Mouse (Mus musculus) embryonic facial prominence, embryonic 15.5 days (tissue): Measurements from ENCODE around the gene Eepd1. TPM values are rescaled to one million over a fixed set of nuclear protein-coding genes. Genes with fewer than 3 reads are reported as not detected.
A peak's percentile ranks its signal among the peaks of the same experiment; 100 is the strongest.

Source experiments
- ATAC-seq: fragments of 200-750 bp; cut with Nextera tagmentation; 2 replicates; pipeline ENCODE4 v1.8.0; 2017; ENCODE audit warnings: low read depth, moderate TSS enrichment; ENCODE audit not compliant: insufficient number of reproducible peaks, low FRiP score, low TSS enrichment
- H3K27ac ChIP-seq: fragments of 300-500 bp; sonication (generic); replicated peaks from 2 replicates; pipeline ENCODE4 v1.5.1; 2015; ENCODE audit warnings: mild to moderate bottlenecking, inconsistent platforms
- H3K27me3 ChIP-seq: fragments of 300-500 bp; sonication (generic); 2 replicates; pipeline ENCODE4 v1.6.1; 2015; ENCODE audit warnings: inconsistent platforms
- H3K36me3 ChIP-seq: fragments of 300-500 bp; sonication (generic); 2 replicates; pipeline ENCODE4 v1.6.1; 2015; ENCODE audit warnings: mild to moderate bottlenecking, inconsistent platforms
- H3K4me1 ChIP-seq: fragments of 300-500 bp; sonication (generic); 2 replicates; pipeline ENCODE4 v1.6.1; 2015; ENCODE audit warnings: inconsistent platforms
- H3K4me2 ChIP-seq: fragments of 300-500 bp; sonication (generic); replicated peaks from 2 replicates; pipeline ENCODE4 v1.6.1; 2015; ENCODE audit warnings: mild to moderate bottlenecking, inconsistent platforms
- H3K4me3 ChIP-seq: fragments of 300-500 bp; sonication (generic); replicated peaks from 2 replicates; pipeline ENCODE4 v1.5.1; 2015; ENCODE audit warnings: mild to moderate bottlenecking, inconsistent platforms
- H3K9ac ChIP-seq: fragments of 300-500 bp; sonication (generic); 2 replicates; pipeline ENCODE4 v1.6.1; 2015; ENCODE audit warnings: inconsistent platforms
- H3K9me3 ChIP-seq: fragments of 300-500 bp; sonication (generic); replicated peaks from 2 replicates; pipeline ENCODE4 v1.6.1; 2016; ENCODE audit warnings: inconsistent platforms
- WGBS: fragments of 180-500 bp; shearing (Covaris S2); methylation state at CpG from one replicate; pipeline ENCODE4 v1.1.7; 2015; 5-methylcytosine and 5-hydroxymethylcytosine counted together
- polyA plus RNA-seq: library from polyadenylated mRNA; unstranded; fragments of >200 nt; fragmentation: Nextera tagmentation; extraction: Ambion mirVana; gene quantifications from 2 replicates; pipeline ENCODE4 v1.2.1, GENCODE M21; 2015

Gene Eepd1
- polyA plus RNA-seq, 1 experiment from 2014 or later: 13.5 TPM

DNA sequence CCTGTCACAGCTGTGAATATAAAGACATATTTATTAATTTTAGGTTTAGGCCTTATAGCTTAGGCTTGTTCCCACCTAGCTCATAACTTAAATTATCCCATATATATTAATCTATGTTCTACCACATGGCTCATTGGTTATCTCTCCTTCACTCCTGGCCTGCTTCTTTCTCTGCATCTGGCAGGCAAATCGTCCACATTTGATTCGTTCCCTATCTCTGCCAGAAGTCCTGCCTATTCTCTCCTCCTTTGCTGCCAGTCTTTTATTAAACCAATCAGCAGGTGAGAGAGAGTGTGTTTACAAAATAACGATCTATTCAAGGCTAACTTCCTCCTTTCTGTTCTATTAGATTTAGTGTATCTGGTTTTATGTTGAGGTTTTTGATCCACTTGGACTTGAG lies 77.5 kb downstream of the Eepd1 start:
- WGBS: 78% methylated on average over 3 of the region's 3 CpGs
- H3K4me2 ChIP-seq: no peak overlapping the region
- no peak overlapping the region for H3K4me3 ChIP-seq
- no peaks in the 10 kb centered on the region for H3K36me3 ChIP-seq
- ATAC-seq: no peak
- H3K27me3 ChIP-seq: no peaks in the 10 kb centered on the region
- no peak overlapping the region for H3K9ac ChIP-seq
- H3K4me1 ChIP-seq: 0 out of 2 replicates have a peak, but pooled peaks cover 5% of the 10 kb centered on the region
- no peaks in the 10 kb centered on the region for H3K9me3 ChIP-seq
- H3K27ac ChIP-seq: no peak overlapping the region

DNA sequence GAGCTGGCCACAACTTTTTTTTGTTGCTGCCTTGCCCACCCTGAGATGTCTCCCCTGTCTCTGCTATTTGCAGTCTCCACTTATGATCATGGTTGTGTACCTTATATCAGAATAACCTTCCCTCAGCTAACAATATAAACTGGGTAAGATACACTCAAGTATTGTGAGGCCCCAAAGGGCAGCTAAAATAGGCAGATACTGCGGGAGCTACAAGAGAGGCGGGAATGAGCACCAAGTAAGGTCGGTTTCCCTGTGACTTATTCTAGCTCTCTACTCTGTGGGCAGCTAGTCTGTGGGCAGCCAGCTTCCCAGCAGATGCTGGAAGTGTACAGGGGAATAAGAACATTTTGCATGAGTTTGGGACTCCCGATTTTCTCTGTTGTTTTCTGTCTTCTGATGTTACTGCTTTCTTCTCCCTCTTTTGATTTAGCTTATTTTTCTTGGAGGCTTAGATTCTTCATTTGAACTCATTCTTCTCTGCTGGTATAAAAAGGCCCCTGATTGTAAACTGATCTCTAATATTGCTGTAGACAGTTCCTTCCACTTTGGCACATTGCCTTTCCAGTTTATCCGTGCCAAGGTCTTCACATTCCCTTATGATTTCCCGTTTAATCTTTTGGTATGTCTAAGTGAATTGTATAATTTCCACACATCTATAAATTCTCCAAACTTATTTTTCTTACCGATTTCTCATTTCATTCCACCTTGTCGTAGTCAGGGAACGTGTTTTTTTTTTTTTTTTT lies 78.8 kb downstream of the Eepd1 start:
- ATAC-seq: no peak
- Histone ChIP-seq H3K9me3 (no peaks in the 10 kb centered on the region), H3K4me2 (no peak overlapping the region), H3K27ac (no peak overlapping the region), H3K36me3 (no peaks in the 10 kb centered on the region), H3K4me1 (0 out of 2 replicates have a peak, but pooled peaks cover 5% of the 10 kb centered on the region), H3K4me3 (no peak overlapping the region), H3K27me3 (no peaks in the 10 kb centered on the region), H3K9ac (no peak overlapping the region)
- WGBS: 52% methylated on average over 9 of the region's 9 CpGs

DNA sequence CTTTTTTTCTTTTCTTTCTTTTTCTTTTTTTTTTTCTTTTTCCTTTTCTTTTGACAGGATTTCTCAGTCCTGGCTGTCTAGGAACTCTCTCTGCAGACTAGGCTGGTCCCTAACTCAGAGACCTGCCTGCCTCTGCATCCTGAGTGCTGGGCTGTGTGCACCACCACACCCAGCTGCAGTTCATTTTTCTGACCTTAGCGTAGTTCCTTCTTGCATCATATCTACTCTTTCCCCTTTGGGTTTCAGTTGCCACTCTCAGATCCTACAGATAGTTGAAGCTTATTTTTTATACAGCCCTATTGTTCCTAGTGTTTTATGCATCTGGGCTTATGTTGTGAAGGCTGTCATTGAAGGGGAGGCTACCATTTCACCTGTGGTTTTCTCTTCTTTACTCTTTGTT lies 79.8 kb downstream of the Eepd1 start:
- ATAC-seq: no peak
- H3K4me3 ChIP-seq: no peak overlapping the region
- H3K27me3 ChIP-seq: no peaks in the 10 kb centered on the region
- 92% methylated on average over 1 of the region's 1 CpGs for WGBS
- 0 out of 2 replicates have a peak, but pooled peaks cover 5% of the 10 kb centered on the region for H3K4me1 ChIP-seq
- no peak overlapping the region for H3K27ac ChIP-seq
- H3K9ac ChIP-seq: no peak overlapping the region
- H3K36me3 ChIP-seq: no peaks in the 10 kb centered on the region
- H3K9me3 ChIP-seq: no peaks in the 10 kb centered on the region
- no peak overlapping the region for H3K4me2 ChIP-seq

DNA sequence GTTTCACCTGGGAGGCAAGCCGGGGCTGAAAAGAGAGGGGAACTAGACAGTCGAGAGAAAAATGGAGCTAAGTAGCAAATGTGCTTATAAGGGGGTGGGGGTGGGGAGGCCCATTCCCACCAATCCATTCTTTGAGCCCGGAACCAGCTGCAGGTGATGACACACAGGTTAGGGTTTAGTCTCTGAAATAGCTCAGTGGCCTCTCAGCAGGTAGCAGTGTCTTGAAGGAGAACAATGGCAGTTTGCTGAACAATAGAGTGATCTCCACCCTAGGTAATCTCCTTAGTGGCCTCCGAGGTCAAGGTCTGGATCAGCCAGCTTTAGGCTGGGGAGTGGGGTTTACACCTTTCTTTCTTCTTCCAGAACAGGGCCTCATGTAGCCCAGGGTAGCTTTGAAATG lies 82.5 kb downstream of the Eepd1 start:
- ATAC-seq: no peak
- Histone ChIP-seq H3K4me3 (no peak overlapping the region), H3K36me3 (no peaks in the 10 kb centered on the region), H3K9ac (no peak overlapping the region), H3K27me3 (no peaks in the 10 kb centered on the region), H3K4me1 (0 out of 2 replicates have a peak, but pooled peaks cover 16% of the 10 kb centered on the region), H3K4me2 (no peak overlapping the region), H3K9me3 (no peaks in the 10 kb centered on the region), H3K27ac (no peak overlapping the region)
- 79% methylated on average over 4 of the region's 4 CpGs for WGBS

DNA sequence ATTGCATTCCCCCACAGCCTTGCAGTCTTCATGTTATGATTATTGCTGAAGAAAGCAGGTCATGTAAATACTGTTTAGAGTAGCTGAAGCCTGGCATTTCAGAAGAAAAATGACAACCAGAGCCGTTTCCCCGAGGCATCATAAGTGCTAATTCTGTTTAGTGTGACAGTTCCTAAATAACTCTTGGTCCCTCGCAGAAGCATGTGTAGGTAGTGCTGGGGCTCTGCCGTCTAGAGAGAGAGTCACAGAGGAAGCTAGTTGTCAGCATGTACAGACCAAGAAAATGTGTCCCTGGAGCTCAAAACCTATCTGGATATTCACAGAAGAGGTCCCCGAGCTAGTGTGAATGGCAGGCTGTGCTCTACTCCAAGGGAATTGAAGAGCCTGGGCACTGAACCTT lies 85.7 kb downstream of the Eepd1 start:
- 25% methylated on average over 5 of the region's 5 CpGs for WGBS
- Histone ChIP-seq H3K27ac (no peak overlapping the region), H3K9me3 (no peaks in the 10 kb centered on the region), H3K4me2 (no peak overlapping the region), H3K4me3 (no peak overlapping the region), H3K9ac (no peak overlapping the region), H3K4me1 (peaks cover 24% of the 10 kb centered on the region), H3K27me3 (no peaks in the 10 kb centered on the region), H3K36me3 (no peaks in the 10 kb centered on the region)
- no peak for ATAC-seq

DNA sequence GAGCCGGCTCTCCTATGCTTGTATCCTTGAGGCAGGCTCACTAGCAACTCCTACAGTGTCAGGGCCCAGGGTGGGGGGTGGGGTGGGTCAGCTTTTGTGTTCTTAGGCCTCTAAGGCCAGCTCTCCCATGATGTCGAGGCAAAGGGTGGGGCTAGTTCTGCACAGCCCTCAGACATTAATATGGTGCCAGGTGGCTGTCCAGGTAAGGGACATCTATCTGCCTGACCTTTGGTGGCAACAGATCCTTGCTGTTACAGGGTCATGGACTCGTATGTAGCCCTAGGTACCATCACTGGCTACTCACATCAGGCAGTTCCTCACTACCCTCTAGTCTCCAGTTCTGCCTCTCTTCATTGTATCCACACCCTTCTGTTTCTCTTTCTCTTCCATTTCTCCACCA lies 87.4 kb downstream of the Eepd1 start:
- Histone ChIP-seq H3K9ac (no peak overlapping the region), H3K27ac (no peak overlapping the region), H3K4me3 (no peak overlapping the region), H3K9me3 (no peaks in the 10 kb centered on the region), H3K4me1 (peaks cover 24% of the 10 kb centered on the region), H3K36me3 (no peaks in the 10 kb centered on the region), H3K27me3 (no peaks in the 10 kb centered on the region), H3K4me2 (no peak overlapping the region)
- ATAC-seq: no peak
- 64% methylated on average over 3 of the region's 3 CpGs for WGBS

DNA sequence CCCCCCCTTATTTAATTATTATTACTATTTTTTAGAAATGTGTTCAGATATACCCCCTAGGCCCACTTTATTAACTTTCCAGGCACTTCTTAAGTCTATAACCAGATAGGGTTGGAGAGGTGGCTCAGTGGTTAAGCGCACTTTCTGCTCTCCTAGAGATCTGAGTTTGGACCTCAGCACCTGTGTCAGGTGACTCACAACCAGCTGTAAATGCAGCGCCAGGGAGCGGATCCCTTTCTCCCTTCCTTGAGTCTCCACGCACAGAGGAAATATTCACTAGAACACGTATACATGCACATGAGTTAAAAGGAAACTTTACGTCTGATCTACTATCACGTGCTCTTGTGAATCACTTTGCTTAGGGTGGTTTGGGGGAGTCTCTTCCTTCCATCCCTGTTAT lies 88.7 kb downstream of the Eepd1 start:
- Histone ChIP-seq H3K27me3 (no peaks in the 10 kb centered on the region), H3K4me2 (no peak overlapping the region), H3K4me3 (no peak overlapping the region), H3K9me3 (no peaks in the 10 kb centered on the region), H3K36me3 (no peaks in the 10 kb centered on the region), H3K4me1 (peaks cover 24% of the 10 kb centered on the region), H3K27ac (no peak overlapping the region), H3K9ac (no peak overlapping the region)
- ATAC-seq: no peak
- WGBS: 89% methylated on average over 7 of the region's 7 CpGs

DNA sequence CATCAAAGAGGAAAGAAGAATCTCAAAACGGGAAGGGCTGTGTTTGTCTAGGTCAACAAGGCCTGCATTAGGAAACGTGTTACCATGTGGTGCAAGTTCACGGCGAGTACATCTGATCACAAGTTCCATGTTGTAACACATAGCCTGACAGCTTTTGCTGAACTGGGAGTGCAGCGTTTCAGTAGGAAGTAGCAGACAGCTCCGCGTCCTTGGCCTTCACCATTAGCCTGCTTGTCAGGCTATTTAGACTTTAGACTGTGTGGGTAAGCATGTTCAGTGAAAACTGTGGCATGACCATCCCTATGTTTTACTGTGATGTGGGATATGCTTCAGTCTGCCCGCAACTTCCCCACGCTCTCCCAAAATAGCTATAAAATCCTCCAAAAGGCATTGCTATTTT lies 89.1 kb downstream of the Eepd1 start:
- Histone ChIP-seq H3K4me2 (no peak overlapping the region), H3K9ac (no peak overlapping the region), H3K27ac (no peak overlapping the region), H3K27me3 (no peaks in the 10 kb centered on the region), H3K4me1 (peaks cover 24% of the 10 kb centered on the region), H3K36me3 (no peaks in the 10 kb centered on the region), H3K4me3 (no peak overlapping the region), H3K9me3 (no peaks in the 10 kb centered on the region)
- WGBS: 63% methylated on average over 9 of the region's 9 CpGs
- ATAC-seq: no peak

DNA sequence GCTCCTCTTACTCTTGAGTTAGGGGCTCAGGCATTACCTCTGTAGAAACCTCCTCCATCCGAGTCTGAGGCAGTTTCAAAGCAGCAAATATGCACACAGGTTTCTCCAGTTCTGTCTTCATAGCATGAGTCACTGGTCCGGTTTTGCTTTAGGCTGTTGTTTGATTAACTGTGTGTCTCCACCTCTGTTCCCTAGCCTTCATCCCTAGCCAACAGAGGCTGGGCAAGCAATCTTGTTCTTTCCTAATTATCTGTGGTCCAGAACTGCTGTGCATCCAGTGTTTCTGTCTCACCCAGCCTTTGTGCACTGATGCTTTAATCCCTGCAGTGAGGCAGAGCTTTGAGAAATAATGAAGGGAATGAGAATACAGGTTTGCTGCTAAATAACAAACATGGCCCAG lies 90.0 kb downstream of the Eepd1 start:
- 29% methylated on average over 2 of the region's 2 CpGs for WGBS
- Histone ChIP-seq H3K9ac (no peak overlapping the region), H3K9me3 (no peaks in the 10 kb centered on the region), H3K4me1 (peaks cover 24% of the 10 kb centered on the region), H3K27ac (peak overlapping the region; percentile 69), H3K4me2 (no peak overlapping the region), H3K27me3 (no peaks in the 10 kb centered on the region), H3K4me3 (no peak overlapping the region), H3K36me3 (no peaks in the 10 kb centered on the region)
- ATAC-seq: no peak

DNA sequence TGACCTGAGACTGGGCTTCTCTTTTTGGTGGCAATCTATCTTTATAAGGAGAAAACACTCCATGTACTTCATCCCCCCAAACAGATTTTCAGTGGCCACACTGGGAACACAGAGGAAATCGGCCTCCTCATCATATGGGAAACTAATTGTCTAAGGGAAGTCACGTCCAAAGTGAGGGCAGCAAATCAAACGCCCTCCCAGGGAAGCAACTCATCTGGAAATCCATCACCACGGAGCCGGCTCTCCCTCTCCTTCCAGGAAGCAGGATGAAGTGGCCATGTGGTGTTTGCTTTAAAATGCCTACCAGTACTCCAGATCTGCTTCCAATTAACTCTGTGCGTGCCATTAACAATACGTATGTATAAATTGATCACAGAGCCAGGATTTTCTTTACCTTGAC lies 92.4 kb downstream of the Eepd1 start:
- H3K27ac ChIP-seq: no peak overlapping the region
- H3K4me1 ChIP-seq: peaks cover 14% of the 10 kb centered on the region
- no peak overlapping the region for H3K4me3 ChIP-seq
- H3K4me2 ChIP-seq: no peak overlapping the region
- H3K27me3 ChIP-seq: no peaks in the 10 kb centered on the region
- ATAC-seq: no peak
- 29% methylated on average over 7 of the region's 7 CpGs for WGBS
- H3K9me3 ChIP-seq: no peaks in the 10 kb centered on the region
- no peaks in the 10 kb centered on the region for H3K36me3 ChIP-seq
- no peak overlapping the region for H3K9ac ChIP-seq

DNA sequence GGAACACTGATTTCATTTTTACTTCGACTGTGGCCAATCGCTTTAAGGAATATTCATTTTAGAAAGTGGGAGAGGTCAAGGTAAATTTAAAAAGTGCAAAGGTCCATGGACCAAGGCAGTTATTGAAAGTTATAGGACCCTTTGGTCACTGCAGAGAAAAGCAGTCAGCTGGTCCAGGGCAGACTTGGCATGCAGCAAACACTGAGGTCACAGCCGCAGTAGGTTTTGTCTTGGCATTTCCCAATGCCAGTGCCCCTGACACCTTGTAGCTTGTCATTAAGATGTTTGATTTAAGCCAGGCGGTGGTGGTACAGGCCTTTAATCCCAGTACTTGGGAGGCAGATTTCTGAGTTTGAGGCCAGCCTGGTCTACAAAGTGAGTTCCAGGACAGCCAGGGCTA lies 92.8 kb downstream of the Eepd1 start:
- H3K4me2 ChIP-seq: no peak overlapping the region
- no peaks in the 10 kb centered on the region for H3K27me3 ChIP-seq
- H3K27ac ChIP-seq: no peak overlapping the region
- ATAC-seq: no peak
- no peaks in the 10 kb centered on the region for H3K36me3 ChIP-seq
- peaks cover 14% of the 10 kb centered on the region for H3K4me1 ChIP-seq
- H3K9me3 ChIP-seq: no peaks in the 10 kb centered on the region
- no peak overlapping the region for H3K9ac ChIP-seq
- no peak overlapping the region for H3K4me3 ChIP-seq
- 47% methylated on average over 4 of the region's 4 CpGs for WGBS
